Mouse (Mus musculus) yolk sac, embryonic 10.5 days (tissue): ENCODE measurements around the gene Fhad1.
"Not testable (repeated sequence)": the region's sequence is repeated elsewhere in the genome, so short reads cannot be mapped to it uniquely, and the experiment has no call there.

ENCODE experiments used
- DNase-seq: peaks from one replicate; pipeline ENCODE4 v3.0.0-alpha.2; 2017; ENCODE audit warnings: low spot score

Fhad1 gene

GRCm38 (mm10) chr4:142014659-142015608, at the start of gene Fhad1:
TSS of gene Fhad1 (minus strand) at chr4:142015082.
- DNase-seq = peak; percentile 84

DNA sequence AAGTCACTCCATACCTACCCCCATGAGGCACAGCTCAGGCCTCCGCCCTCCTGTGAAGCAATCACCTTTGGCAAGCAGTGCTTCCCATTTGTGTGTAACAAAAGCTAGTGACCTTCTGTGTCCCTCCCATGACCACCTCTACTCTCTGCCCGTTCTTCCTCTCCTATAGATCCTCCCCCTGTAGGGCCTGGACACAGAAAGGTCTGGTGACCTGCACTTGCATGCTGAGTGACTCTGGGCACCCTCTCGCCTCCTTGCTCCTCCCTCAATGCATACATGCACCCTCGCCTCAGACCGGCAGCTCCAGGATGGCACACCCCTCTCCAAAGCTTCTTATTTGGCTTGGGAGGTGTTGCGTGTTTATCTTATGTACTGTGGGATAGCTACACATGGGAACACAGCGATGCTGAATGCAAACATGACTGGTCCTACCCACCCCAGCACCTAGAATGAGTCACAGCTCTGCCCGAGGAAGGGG, 48.2 kb upstream of the Fhad1 start:
- DNase-seq = peak; percentile 63

DNA sequence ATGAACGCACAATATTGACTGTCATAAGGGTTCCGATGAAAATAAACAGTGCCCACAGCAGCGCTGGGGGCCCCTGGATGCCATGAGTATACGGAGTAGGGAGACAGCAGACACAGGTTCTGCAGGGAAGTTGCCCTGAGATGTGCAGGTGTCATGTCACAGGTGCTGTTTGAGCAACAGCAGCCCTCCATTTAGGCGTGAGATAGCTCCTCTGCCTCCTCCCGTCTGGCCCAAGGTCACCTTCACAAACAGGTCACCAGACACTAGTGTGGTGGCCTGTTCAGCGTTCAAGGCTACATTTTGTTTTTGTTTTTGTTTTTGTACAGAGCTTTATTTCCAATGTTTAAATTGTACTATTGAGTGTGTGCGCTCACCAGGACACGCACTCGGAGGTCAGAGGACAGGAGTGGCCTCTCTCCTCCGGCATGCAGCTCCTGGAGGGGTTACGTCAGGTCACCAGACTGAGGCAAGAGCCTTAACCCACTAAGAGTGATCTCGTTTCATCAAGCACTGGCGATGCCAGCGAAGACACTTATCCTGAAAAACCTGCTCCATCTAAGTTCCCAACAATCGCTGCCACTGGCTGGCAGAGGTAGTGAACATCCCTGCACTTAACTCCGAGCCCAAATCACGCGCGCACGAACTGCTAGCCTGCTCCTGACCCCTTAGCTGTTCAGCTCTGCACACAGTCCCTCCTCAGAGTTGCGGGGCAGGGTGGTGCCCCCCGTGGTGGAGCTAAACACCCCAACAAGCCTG, 46.8 kb upstream of the Fhad1 start:
- DNase-seq = no peak

GRCm38 (mm10) chr4:142060455-142061378, 45.8 kb upstream of the Fhad1 start:
- no peak for DNase-seq

GRCm38 (mm10) chr4:142059841-142060193, 44.9 kb upstream of the Fhad1 start:
- DNase-seq = no peak

DNA sequence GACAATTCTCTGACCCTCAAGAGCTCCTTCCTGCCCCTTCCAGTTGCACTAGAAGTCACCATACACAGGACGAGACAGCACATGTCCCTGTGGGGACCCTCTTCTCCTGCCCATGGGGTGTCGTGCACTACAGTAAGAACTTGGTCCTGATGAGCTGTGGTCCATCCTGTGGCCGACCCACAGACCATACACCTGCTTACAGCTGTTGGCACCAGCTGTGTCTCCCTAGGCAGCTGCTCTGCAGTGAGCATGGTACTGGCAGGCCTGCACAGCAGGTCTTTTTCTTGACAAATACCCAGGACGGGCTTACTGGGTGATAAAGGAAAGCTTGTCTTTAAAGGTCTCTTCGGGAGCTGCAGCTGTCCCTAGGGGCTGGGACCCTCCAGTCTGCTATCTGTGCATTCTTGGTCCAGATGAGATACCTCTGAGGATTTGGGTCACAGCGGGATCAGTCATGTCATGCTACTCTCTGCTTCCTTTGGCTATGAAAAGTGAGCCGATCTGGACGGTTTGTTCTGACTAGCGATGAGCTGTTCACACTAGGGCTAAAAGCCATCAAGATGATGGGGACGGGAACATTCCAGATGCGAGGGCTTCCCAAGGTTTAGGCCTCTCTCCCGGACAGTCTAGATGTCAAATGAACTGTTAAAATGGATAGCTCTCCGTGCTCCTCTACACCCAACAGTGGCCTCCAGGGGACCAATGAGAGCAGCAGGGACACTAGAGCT, 44.4 kb upstream of the Fhad1 start:
- no peak for DNase-seq

GRCm38 (mm10) chr4:142057529-142058216, 42.8 kb upstream of the Fhad1 start:
- no peak for DNase-seq

DNA sequence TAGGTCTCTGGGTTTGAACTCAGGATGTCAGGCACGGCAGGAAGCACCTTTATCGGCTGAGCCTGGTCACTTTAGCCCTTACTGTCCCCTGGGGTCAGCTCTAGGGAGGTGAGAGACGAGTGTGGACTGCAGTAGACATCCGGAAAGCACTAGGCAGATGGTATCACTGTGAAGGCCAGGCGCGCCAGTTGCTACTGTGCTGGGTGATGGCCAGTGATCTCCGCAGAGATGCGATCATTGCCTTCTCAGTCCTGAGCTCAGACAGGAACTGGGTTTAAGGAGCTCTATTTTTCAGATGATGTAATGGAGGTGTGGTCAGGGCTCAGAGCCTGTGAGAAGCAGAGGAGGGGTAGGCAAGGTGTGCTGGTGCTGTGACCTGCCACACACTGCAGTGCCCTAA, 40.7 kb upstream of the Fhad1 start:
- no peak for DNase-seq

DNA sequence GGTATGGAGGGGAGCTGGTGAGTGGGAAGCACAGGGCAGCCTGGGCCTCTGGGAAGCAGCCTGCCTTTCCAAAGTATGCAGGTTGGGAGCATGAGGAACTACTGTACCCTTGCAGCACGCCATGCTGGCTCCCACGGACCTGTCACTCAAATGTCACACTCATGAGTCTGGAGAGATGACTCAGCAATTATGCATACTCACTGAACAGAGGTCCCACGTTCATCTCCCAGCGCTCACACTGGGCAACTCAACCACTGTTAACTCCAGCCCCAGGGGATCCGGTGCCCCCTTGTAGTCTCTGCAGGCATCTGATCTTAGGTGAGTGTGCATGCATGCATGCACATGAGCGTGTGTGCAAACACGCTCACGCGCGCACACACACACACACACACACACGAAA, 39.7 kb upstream of the Fhad1 start:
- DNase-seq = no peak

- no peak for DNase-seq
These were observed 39.0 kb upstream of the Fhad1 start for GRCm38 (mm10) chr4:142053661-142054448.

DNA sequence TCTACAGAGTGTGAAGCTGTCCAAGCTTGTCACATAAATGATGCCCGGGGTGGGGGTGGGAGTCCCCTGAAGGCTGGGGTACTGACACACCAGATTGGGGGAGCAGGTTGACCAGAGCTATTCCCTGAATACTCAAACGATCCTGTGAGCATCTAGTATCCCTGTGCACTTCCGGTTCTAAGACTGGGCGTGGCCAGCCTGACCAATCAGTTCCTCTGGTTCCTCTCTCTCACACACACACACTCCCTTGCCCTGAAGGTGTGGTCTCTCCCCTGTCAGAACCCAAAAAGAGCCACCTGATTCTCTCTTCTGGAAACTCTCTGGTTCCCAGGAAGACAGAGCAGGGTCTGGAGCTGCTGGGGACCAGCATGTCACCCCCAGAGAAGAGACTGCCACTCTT, 38.4 kb upstream of the Fhad1 start:
- DNase-seq = no peak

DNA sequence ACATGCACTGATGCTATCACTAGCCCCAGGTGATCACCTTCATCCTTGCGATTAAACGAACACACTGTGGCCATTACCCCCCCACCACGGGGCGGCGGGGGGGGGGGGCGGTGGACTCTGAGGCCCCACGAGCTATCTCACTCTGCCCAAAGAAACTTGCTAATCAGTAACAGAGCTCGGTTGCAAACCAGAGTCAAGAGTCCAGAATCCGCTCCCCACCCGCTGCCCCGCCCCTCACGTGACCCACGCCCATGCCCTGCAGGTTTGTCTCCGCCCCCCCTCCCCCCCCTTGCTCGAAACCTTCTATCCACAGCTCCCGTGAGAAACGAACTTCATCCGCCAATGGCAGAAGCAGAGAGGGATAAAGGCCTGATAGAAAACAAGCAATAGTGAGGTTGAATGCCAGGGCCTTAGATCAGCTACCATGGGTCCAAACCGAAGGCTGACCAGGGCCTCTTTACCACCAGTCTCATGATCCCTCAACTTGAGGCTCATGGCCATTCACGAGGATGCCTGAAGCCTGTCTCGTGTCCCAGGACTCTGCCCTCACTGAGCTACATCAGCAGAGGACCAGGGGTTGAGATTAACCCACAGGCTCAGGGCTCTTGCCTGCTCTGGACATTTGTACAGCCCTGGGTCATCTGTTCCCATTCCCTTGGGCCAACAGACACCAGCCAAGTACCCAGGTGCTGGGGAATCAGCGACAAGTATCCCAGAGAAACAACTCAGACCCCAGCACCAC, 37.7 kb upstream of the Fhad1 start:
- DNase-seq = peak; percentile 95

GRCm38 (mm10) chr4:142051883-142052282, 37.0 kb upstream of the Fhad1 start:
- not testable (repeated sequence) for DNase-seq

GRCm38 (mm10) chr4:142049963-142050362, 35.1 kb upstream of the Fhad1 start:
- no peak for DNase-seq

- DNase-seq = peak; percentile 83
These were observed 33.5 kb upstream of the Fhad1 start for GRCm38 (mm10) chr4:142048391-142048790.

- DNase-seq = peak; percentile 72
These were observed 32.1 kb upstream of the Fhad1 start for GRCm38 (mm10) chr4:142047005-142047404.

DNA sequence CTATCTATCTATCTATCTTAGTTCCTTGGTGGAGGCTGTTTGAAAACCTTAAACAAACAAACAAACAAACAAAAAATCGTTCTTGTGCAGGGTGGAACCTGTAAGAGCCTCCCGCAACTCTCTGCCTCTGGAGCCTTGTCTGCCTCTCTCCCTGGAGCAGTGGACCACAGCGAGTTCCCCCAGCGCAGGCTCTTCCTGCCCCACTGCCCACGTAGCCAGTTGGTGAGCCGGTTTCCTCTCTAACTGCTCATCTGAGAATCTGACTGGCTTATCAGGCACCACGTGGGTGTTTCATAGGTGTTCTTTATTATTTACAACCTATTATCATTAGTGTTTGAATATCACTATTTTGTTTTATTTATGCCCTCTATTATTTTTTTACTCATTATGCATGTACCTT, 31.6 kb upstream of the Fhad1 start:
- DNase-seq = no peak

GRCm38 (mm10) chr4:142045595-142046163, 30.8 kb upstream of the Fhad1 start:
- no peak for DNase-seq

- DNase-seq = no peak
These were observed 29.6 kb upstream of the Fhad1 start for GRCm38 (mm10) chr4:142044452-142044851.
